Mouse (Mus musculus) testis, adult 2 months (tissue): ENCODE data around the gene Ppil6.

ENCODE experiments used
- CTCF ChIP-seq: fragments of 200-500 bp; IDR thresholded peaks from 2 replicates; pipeline ENCODE4 v1.5.1; 2012; ENCODE audit warnings: low read depth, mild to moderate bottlenecking, inconsistent platforms, low read length, moderate library complexity; ENCODE audit not compliant: control insufficient read depth, insufficient read depth, insufficient replicate concordance
- POLR2A ChIP-seq: fragments of 200-500 bp; IDR thresholded peaks from 2 replicates; pipeline ENCODE4 v1.6.1; 2012; ENCODE audit warnings: low read depth, mild to moderate bottlenecking, inconsistent platforms, low read length, moderate library complexity; ENCODE audit not compliant: control insufficient read depth

DNA sequence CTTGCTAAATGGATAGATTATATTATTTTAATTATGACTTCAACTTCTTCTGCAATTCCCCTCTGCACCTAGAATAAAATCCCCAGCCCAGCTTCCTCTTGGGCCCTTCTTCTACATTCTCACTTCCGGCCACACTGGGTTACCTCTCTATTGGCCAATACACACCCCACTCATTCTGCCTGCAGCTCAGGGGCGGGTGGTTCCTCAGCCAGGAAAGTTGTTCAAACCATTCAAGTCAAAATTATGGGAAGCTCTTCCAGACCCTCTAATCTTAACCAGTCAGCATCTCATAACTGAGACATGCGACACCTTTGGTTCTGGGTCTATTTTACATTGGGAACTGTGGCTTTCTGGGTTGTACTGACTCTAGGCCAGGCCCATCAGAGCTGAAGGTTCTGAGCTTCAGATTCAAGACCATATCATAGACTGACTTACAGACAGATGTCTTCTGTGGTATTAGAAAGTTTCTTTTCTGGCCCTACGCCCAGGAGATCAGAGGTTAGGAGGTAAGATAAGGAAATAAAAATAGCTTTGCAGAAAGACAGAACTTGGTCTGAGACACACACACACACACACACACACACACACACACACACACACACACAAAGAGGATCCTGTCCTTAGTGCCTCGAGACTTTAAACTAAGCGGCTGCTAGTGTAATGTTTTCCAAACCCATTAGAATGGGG lies 16.3 kb upstream of the Ppil6 start:
- TF ChIP-seq CTCF (no peak), POLR2A (no peak)
